Mouse (Mus musculus) G1E (cell line): ENCODE measurements around the gene Rsl24d1.

Source experiments
- CTCF ChIP-seq: IDR thresholded peaks from 2 replicates; pipeline ENCODE4 v1.5.1; 2012; ENCODE audit warnings: low read depth, low read length, inconsistent platforms, mixed read lengths
- GATA1 ChIP-seq: IDR thresholded peaks from 2 replicates; pipeline ENCODE4 v1.6.1; 2012; ENCODE audit warnings: borderline replicate concordance, low read length, inconsistent platforms, mixed read lengths
- POLR2AphosphoS5 ChIP-seq: IDR thresholded peaks from 2 replicates; pipeline ENCODE4 v1.6.1; 2012; ENCODE audit warnings: low read depth, low read length, inconsistent platforms; ENCODE audit not compliant: insufficient replicate concordance

DNA sequence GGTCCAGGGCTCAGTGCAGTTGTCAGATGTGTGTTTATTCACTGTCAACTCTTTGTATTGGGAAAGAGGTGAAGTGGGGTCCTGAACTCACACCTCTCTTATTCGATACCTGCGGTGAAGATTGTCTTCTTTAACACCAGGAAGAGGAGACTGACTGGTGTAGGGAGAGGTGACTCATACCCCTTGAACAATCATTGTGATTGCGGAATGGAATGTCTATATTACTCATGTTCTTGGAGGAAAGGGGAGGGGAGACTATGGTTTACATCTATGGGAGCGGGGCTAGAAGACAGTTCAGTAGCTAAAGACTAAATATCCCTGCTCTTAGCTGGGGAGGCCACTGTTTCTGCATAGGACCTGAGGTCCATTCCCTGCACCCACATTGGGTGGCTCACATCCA, 17.3 kb downstream of the Rsl24d1 start:
- TF ChIP-seq POLR2AphosphoS5 (no peak), GATA1 (no peak), CTCF (no peak)
